Mouse (Mus musculus) intestine, embryonic 16.5 days (tissue): ENCODE measurements around the gene Aff3. TPM values are rescaled to one million over a fixed set of nuclear protein-coding genes. Genes with fewer than 3 reads are reported as not detected.

Source experiments
- ATAC-seq: fragments of 200-750 bp; cut with Nextera tagmentation; 2 replicates; pipeline ENCODE4 v1.8.0; 2017; ENCODE audit warnings: moderate TSS enrichment, moderate library complexity
- H3K27ac ChIP-seq: fragments of 300-500 bp; sonication (generic); 2 replicates; pipeline ENCODE4 v1.5.1; 2014; ENCODE audit warnings: mild to moderate bottlenecking, low read length
- H3K27me3 ChIP-seq: fragments of 300-500 bp; sonication (generic); replicated peaks from 2 replicates; pipeline ENCODE4 v1.6.1; 2014; ENCODE audit warnings: low read length, control low read depth, mixed read lengths; ENCODE audit not compliant: control insufficient read depth, insufficient read depth
- H3K36me3 ChIP-seq: fragments of 300-500 bp; sonication (generic); 2 replicates; pipeline ENCODE4 v1.6.1; 2014; ENCODE audit warnings: low read length, control low read depth; ENCODE audit not compliant: control insufficient read depth, insufficient read depth
- H3K4me1 ChIP-seq: fragments of 300-500 bp; sonication (generic); 2 replicates; pipeline ENCODE4 v1.6.1; 2014; ENCODE audit warnings: low read length, control low read depth, mixed read lengths; ENCODE audit not compliant: control insufficient read depth, insufficient read depth
- H3K4me2 ChIP-seq: fragments of 300-500 bp; sonication (generic); 2 replicates; pipeline ENCODE4 v1.6.1; 2014; ENCODE audit warnings: low read depth, low read length, control low read depth
- H3K4me3 ChIP-seq: fragments of 300-500 bp; sonication (generic); 2 replicates; pipeline ENCODE4 v1.5.1; 2014; ENCODE audit warnings: mild to moderate bottlenecking, low read length
- H3K9ac ChIP-seq: fragments of 300-500 bp; sonication (generic); 2 replicates; pipeline ENCODE4 v1.6.1; 2014; ENCODE audit warnings: low read depth, low read length
- H3K9me3 ChIP-seq: fragments of 300-500 bp; sonication (generic); 2 replicates; pipeline ENCODE4 v1.6.1; 2016; ENCODE audit warnings: low read length, control low read depth; ENCODE audit not compliant: control insufficient read depth
- WGBS: fragments of 180-500 bp; shearing (Covaris S2); extraction: QIAGEN DNeasy Blood & Tissue Kit; methylation state at CpG from one replicate; pipeline ENCODE4 v1.1.7; 2014; 5-methylcytosine and 5-hydroxymethylcytosine counted together
- polyA plus RNA-seq: library from polyadenylated mRNA; unstranded; fragments of >200 nt; fragmentation: Nextera tagmentation; extraction: Ambion mirVana; gene quantifications from 2 replicates; pipeline ENCODE4 v1.2.1, GENCODE M21; 2015

Gene Aff3
- polyA plus RNA-seq, 1 experiment from 2014 or later, result 2.1 TPM

DNA sequence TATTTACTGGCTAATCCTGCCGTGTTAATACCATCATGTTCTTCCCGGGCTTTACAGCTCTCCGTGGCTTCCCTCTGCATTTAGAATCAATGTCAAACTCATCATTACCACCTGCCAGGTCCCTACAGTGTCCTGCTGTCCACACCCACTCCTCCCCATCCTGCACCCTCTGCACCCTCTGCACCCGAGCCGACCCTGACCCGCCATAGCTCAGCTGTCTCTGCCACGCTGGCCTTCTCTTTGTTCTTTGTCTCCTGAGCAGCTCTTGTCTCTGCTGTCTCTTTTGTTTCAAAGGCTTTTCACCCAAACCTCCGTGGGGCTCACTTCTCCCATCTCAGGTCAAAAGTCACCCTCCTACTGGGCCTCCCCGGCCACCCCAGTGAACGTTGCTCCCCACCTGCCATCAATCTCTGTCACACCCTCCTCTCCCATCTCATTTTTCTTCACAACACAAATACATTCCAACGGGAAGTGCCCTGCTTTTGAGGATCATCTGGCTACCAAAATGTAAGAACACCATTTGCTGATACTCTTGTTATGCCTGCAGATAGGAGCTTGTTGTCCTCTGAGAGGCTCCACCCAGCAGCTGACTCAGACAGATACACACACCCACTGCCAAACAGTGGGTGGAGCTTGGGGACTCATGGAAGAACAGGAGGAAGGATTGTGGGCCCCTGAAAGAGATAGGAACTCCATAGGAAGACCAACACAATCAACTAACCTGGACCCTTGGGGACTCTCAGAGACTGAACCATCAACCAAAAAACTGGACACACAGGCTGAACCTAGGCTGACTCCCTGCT is 102.2 kb downstream of the Aff3 start:
- no peak overlapping the region for H3K4me2 ChIP-seq
- H3K27ac ChIP-seq, result no peak overlapping the region
- peaks cover 5% of the 10 kb centered on the region; the same call in 1 of the 2 replicates for H3K4me1 ChIP-seq
- WGBS, result 31% methylated on average over 11 of the region's 11 CpGs
- H3K9me3 ChIP-seq, result no peaks in the 10 kb centered on the region
- no peak; the same call in 1 of the 2 replicates for ATAC-seq
- no peak overlapping the region for H3K9ac ChIP-seq
- H3K27me3 ChIP-seq, result no peaks in the 10 kb centered on the region
- no peak overlapping the region for H3K4me3 ChIP-seq
- no peaks in the 10 kb centered on the region for H3K36me3 ChIP-seq

DNA sequence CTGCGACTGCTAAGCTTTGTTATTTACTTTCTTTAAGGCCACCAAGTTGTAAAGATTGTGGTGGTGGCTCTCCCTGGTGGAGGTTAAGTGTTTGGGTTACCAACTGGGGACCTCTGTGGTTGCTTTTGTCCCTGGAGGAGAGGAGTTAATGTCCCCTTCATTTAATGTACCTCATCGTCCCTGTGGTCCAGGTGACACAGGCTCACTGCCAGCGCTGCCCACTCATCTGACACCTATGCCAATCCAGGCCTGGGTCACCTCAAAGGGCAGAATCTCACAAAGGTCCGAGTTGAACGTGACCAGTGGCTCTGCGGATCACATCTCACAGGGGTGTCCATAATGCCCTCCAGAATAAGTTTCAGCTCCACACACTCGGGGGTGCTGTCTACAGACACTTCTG is 103.4 kb downstream of the Aff3 start:
- H3K4me1 ChIP-seq, result peaks cover 5% of the 10 kb centered on the region; the same call in 1 of the 2 replicates
- WGBS, result 74% methylated on average over 7 of the region's 7 CpGs
- H3K9me3 ChIP-seq, result no peaks in the 10 kb centered on the region
- no peaks in the 10 kb centered on the region for H3K27me3 ChIP-seq
- no peak overlapping the region for H3K4me2 ChIP-seq
- no peak overlapping the region for H3K4me3 ChIP-seq
- H3K27ac ChIP-seq, result no peak overlapping the region
- H3K36me3 ChIP-seq, result no peaks in the 10 kb centered on the region
- no peak overlapping the region for H3K9ac ChIP-seq
- no peak for ATAC-seq

- ATAC-seq, result no peak
- no peaks in the 10 kb centered on the region for H3K36me3 ChIP-seq
- WGBS, result 75% methylated on average over 9 of the region's 9 CpGs
Observed at GRCm38 (mm10) chr1:38560666-38561065, 104.1 kb downstream of the Aff3 start.

GRCm38 (mm10) chr1:38557615-38558014 is 107.1 kb downstream of the Aff3 start:
- Histone ChIP-seq H3K9me3 (no peaks in the 10 kb centered on the region), H3K27me3 (no peaks in the 10 kb centered on the region), H3K4me1 (no peaks in the 10 kb centered on the region; the same call in 1 of the 2 replicates), H3K36me3 (no peaks in the 10 kb centered on the region), H3K4me2 (no peak overlapping the region), H3K9ac (no peak overlapping the region), H3K27ac (no peak overlapping the region), H3K4me3 (no peak overlapping the region)
- ATAC-seq, result no peak
- WGBS, result 72% methylated on average over 8 of the region's 8 CpGs

More at GRCm38 (mm10) chr1:38560666-38561065, 104.1 kb downstream of the Aff3 start:
- no peaks in the 10 kb centered on the region for H3K27me3 ChIP-seq
- no peak overlapping the region for H3K27ac ChIP-seq
- no peak overlapping the region for H3K9ac ChIP-seq
- H3K4me3 ChIP-seq, result no peak overlapping the region
- H3K4me2 ChIP-seq, result no peak overlapping the region
- H3K9me3 ChIP-seq, result no peaks in the 10 kb centered on the region
- H3K4me1 ChIP-seq, result no peaks in the 10 kb centered on the region; the same call in 1 of the 2 replicates

GRCm38 (mm10) chr1:38554546-38554945 is 110.2 kb downstream of the Aff3 start:
- H3K4me3 ChIP-seq, result no peak overlapping the region
- no peak overlapping the region for H3K9ac ChIP-seq
- no peaks in the 10 kb centered on the region for H3K36me3 ChIP-seq
- H3K27me3 ChIP-seq, result no peaks in the 10 kb centered on the region
- H3K27ac ChIP-seq, result no peak overlapping the region
- H3K4me1 ChIP-seq, result no peaks in the 10 kb centered on the region
- ATAC-seq, result no peak
- no peak overlapping the region for H3K4me2 ChIP-seq
- no peaks in the 10 kb centered on the region for H3K9me3 ChIP-seq
- WGBS, result 63% methylated on average over 3 of the region's 3 CpGs

DNA sequence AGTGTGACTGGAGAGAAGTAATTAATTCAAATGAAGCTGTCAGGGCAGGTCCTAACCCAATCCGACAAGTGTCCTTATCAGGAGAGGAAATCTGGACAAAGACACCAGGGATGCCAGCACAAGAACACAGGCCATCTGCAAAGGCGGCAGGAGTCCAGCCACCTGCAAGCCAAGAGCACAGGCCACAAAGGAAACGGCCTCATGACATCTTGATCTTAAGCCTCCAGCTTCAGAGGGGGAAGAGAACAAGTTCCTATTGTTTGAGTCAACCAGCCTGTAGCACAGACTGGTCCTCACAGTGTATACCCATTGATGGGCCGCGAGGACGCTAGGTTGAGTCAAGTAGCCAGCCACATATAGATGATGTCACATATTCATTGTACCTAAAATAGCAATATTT is 111.7 kb downstream of the Aff3 start:
- 67% methylated on average over 6 of the region's 6 CpGs for WGBS
- H3K27ac ChIP-seq, result no peak overlapping the region
- no peak overlapping the region for H3K4me2 ChIP-seq
- no peak overlapping the region for H3K9ac ChIP-seq
- no peaks in the 10 kb centered on the region for H3K36me3 ChIP-seq
- no peak for ATAC-seq
- H3K4me3 ChIP-seq, result no peak overlapping the region
- H3K4me1 ChIP-seq, result no peaks in the 10 kb centered on the region
- H3K27me3 ChIP-seq, result no peaks in the 10 kb centered on the region
- H3K9me3 ChIP-seq, result no peaks in the 10 kb centered on the region

DNA sequence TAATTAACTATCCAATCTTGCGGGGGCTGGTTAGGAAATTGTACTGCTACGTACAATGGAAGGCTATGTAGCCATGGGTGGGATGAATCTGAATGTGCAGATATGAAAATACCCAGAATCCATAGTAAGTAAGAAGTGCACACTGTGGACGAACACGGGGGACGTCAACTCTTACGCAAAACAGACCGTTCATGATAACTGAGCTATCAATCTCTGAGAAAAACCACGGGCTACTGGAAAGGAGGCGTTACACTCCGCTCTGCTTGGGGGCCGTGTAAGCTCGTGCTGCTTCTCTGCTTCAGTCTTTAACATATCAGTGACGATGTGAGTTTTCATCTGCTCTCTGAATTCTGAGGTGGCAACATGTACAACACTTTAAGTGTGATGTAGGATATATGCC is 114.2 kb downstream of the Aff3 start:
- H3K27me3 ChIP-seq, result no peaks in the 10 kb centered on the region
- ATAC-seq, result no peak
- H3K4me3 ChIP-seq, result no peak overlapping the region
- H3K9ac ChIP-seq, result no peak overlapping the region
- no peaks in the 10 kb centered on the region for H3K36me3 ChIP-seq
- H3K9me3 ChIP-seq, result no peaks in the 10 kb centered on the region
- no peak overlapping the region for H3K4me2 ChIP-seq
- 64% methylated on average over 13 of the region's 13 CpGs for WGBS
- H3K4me1 ChIP-seq, result peaks cover 14% of the 10 kb centered on the region
- no peak overlapping the region for H3K27ac ChIP-seq

DNA sequence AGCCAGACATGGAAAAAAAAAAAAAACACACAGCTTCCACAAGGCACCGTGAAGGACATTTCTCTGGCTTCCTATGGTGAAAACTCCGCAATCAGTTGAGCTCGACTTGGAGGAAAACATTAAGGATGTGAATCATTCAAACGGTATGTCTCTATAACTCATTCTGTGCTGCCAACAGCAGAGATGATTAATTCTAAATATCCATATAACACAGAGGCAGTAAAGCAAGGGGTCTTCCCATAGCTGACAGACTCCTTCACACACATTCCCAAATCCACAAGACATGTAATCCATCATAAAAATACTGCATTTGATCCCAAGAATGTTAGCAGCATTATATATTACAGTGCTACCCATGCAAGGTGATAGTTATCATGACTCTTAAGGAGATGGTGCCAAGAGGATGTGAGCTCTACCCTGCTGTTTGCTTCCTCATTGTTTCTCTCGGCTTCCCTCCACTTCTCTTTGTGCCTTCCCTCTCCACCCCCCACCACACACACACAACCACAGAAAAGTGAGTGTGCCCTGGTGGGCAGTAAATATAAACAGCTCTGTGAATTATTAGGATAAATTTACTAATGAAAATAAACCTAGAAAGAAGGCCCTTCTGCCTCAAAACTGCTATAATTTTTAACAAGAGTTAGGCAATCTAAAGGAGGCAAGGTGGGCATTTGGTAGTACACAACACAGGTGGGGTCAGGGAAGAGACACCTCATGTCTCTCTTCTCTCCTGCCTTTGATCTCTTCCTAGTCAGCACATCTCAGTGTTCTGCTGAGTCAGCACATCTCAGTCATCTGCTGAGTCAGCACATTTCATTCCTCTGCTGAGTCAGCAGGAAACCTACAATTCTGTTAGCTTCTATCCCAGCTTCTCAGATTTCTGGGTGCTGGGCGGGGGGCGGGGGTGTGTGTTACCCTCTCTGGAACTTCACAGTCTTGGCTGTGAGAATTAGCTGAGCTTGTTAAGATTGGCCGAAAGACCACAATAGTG is 115.8 kb downstream of the Aff3 start:
- 60% methylated on average over 8 of the region's 8 CpGs for WGBS
- no peak overlapping the region for H3K4me3 ChIP-seq
- no peaks in the 10 kb centered on the region for H3K27me3 ChIP-seq
- H3K27ac ChIP-seq, result no peak overlapping the region
- H3K36me3 ChIP-seq, result no peaks in the 10 kb centered on the region
- no peak for ATAC-seq
- H3K4me2 ChIP-seq, result no peak overlapping the region
- no peak overlapping the region for H3K9ac ChIP-seq
- no peaks in the 10 kb centered on the region for H3K9me3 ChIP-seq
- peaks cover 17% of the 10 kb centered on the region for H3K4me1 ChIP-seq

GRCm38 (mm10) chr1:38547685-38548084 is 117.1 kb downstream of the Aff3 start:
- 84% methylated on average over 9 of the region's 9 CpGs for WGBS
- H3K36me3 ChIP-seq, result no peaks in the 10 kb centered on the region
- no peaks in the 10 kb centered on the region for H3K9me3 ChIP-seq
- H3K27me3 ChIP-seq, result no peaks in the 10 kb centered on the region
- H3K4me1 ChIP-seq, result peaks cover 17% of the 10 kb centered on the region
- H3K4me3 ChIP-seq, result no peak overlapping the region
- H3K4me2 ChIP-seq, result no peak overlapping the region
- H3K9ac ChIP-seq, result no peak overlapping the region
- H3K27ac ChIP-seq, result no peak overlapping the region
- ATAC-seq, result no peak
